Mouse (Mus musculus): Measurements from ENCODE around the gene Tubb1. TPM values are rescaled to one million over a fixed set of nuclear protein-coding genes. Genes with fewer than 3 reads are reported as not detected.

The Tubb1 gene
- polyA plus RNA-seq, 1 experiment from 2014 or later: 2.6 TPM

DNA sequence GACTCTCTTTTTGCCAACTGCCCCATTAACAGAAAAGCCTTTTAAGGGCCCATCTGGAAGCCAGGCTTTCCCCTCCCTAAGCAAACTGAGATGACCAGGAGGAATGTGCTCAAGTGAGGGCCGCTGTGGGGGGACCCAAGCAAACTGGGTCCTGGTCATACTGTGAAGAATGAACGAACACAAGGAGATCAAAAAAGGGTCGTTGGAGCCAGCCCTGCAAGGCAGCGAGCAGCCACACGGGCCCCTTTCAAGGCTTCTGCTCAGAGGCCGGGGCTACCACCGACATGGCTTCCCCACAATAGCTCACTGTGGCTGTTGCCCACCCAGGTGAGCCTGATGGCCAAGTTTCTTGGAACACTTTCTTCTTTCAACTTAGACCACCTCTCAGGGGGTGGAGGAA, 4.0 kb upstream of the Tubb1 start:
- Histone ChIP-seq H3K9me3 (replicated peaks) (no peaks in the 10 kb centered on the region), H3K27me3 (no peaks in the 10 kb centered on the region), H3K36me3 (no peaks in the 10 kb centered on the region), H3K27ac (no peak overlapping the region), H3K4me2 (no peak overlapping the region), H3K4me1 (peaks cover 17% of the 10 kb centered on the region), H3K4me3 (replicated peaks) (no peak overlapping the region), H3K9ac (no peak overlapping the region)
- ATAC-seq (replicated peaks; ENCODE audit: low FRiP score): no peak; the same call in 1 of the 2 replicates
- 45% methylated on average over 7 of the region's 7 CpGs for WGBS

DNA sequence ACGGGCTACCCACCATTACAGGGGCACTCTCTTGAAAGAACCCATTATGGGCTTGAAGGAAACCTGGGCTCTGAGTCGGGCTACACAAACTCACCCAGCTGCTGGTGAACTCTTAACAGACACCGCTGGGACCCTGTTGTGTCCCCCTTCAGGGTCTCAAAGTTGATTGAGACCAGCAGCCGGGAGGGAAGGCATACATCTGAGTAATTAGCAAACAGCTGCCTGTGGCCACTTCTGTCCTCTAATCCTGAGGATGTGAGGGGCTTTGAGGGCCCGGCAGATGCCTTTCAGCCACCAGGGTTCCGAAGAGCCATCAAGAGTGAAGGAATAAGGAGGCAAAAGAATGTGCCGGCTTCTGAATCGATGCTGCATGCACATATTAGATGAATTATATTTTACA, 3.6 kb upstream of the Tubb1 start:
- Histone ChIP-seq H3K36me3 (no peaks in the 10 kb centered on the region), H3K4me2 (no peak overlapping the region), H3K9ac (no peak overlapping the region), H3K4me1 (peaks cover 17% of the 10 kb centered on the region), H3K4me3 (replicated peaks) (no peak overlapping the region), H3K27me3 (no peaks in the 10 kb centered on the region), H3K9me3 (replicated peaks) (no peaks in the 10 kb centered on the region), H3K27ac (no peak overlapping the region)
- WGBS: 69% methylated on average over 8 of the region's 8 CpGs
- no peak for ATAC-seq (replicated peaks; ENCODE audit: low FRiP score)

DNA sequence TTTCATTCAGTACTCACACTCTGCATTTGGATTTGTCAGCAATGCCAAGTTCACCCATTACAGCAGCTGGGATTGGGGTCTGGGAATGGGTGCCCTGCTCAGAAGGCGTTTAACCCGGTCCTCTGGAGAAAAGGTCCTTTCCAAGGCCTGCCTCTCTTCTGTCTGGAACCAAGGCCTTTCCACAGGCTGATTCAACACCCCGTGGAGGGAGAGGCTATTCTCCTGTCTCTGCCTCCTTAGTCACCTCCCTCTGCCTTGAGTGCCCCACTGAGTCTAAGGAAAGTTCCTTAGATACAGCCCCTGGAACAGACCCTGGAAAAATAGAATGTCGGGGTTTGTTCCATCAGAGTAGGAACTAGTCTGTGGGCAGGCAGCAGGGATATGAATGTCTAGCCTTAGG, 2.1 kb upstream of the Tubb1 start:
- WGBS: 87% methylated on average over 4 of the region's 4 CpGs
- no peak overlapping the region for H3K27ac ChIP-seq
- no peak overlapping the region for H3K4me3 ChIP-seq (replicated peaks)
- no peak for ATAC-seq (replicated peaks; ENCODE audit: low FRiP score)
- H3K36me3 ChIP-seq: no peaks in the 10 kb centered on the region
- H3K9ac ChIP-seq: no peak overlapping the region
- H3K4me1 ChIP-seq: peaks cover 7% of the 10 kb centered on the region; the same call in 1 of the 2 replicates
- H3K27me3 ChIP-seq: no peaks in the 10 kb centered on the region
- no peak overlapping the region for H3K4me2 ChIP-seq
- no peaks in the 10 kb centered on the region for H3K9me3 ChIP-seq (replicated peaks)

DNA sequence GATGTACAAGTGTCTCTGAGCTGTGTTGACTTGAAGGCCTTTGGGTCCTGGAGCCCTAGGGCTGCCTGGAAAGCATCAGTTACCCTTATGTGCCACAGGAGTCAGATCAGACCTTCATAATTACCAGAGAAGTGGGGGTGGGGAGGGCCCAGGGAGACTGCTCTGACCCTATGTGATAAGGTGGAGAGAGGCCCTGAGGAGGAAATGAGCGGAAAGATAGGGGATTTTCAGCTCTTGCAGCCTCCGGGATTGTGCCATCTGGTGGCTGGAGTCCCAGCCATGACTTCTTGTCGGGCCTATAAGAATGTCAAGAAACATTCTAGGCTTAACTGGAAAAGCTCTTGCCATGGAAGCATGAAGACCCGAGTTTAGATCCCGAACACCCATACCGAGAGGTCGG, 3.2 kb downstream of the Tubb1 start:
- no peak overlapping the region for H3K4me3 ChIP-seq (replicated peaks)
- no peaks in the 10 kb centered on the region for H3K27me3 ChIP-seq
- 77% methylated on average over 7 of the region's 7 CpGs for WGBS
- no peaks in the 10 kb centered on the region for H3K4me1 ChIP-seq
- no peak overlapping the region for H3K4me2 ChIP-seq
- H3K27ac ChIP-seq: no peak overlapping the region
- no peaks in the 10 kb centered on the region for H3K9me3 ChIP-seq (replicated peaks)
- no peaks in the 10 kb centered on the region for H3K36me3 ChIP-seq
- no peak overlapping the region for H3K9ac ChIP-seq
- peak; percentile 50; the same call in 1 of the 2 replicates for ATAC-seq (replicated peaks; ENCODE audit: low FRiP score)

DNA sequence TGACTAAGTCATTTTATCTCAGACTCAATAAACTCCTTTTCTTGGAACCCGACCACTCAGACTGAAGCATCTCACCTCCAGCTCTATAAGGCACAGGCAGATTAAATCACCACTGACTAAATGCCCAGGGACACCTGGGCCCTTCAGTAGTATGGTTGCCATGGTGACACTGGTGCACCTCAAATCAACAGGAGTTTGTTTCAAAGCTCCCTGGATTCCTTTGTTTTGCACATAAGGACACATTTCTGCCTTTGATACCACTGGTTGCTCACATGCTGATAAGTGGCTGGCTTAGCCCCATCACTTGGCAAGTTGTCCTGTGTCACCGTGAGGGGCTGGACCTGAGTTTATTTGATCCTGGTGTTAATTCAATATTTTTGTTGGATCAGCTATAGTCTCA, 8.9 kb downstream of the Tubb1 start:
- H3K4me1 ChIP-seq: peaks cover 13% of the 10 kb centered on the region
- no peak overlapping the region for H3K4me3 ChIP-seq (replicated peaks)
- peaks cover 29% of the 10 kb centered on the region for H3K36me3 ChIP-seq
- no peak overlapping the region for H3K27ac ChIP-seq
- ATAC-seq (replicated peaks; ENCODE audit: low FRiP score): no peak
- H3K27me3 ChIP-seq: no peaks in the 10 kb centered on the region
- WGBS: 68% methylated on average over 2 of the region's 2 CpGs
- no peak overlapping the region for H3K9ac ChIP-seq
- no peaks in the 10 kb centered on the region for H3K9me3 ChIP-seq (replicated peaks)
- no peak overlapping the region for H3K4me2 ChIP-seq

DNA sequence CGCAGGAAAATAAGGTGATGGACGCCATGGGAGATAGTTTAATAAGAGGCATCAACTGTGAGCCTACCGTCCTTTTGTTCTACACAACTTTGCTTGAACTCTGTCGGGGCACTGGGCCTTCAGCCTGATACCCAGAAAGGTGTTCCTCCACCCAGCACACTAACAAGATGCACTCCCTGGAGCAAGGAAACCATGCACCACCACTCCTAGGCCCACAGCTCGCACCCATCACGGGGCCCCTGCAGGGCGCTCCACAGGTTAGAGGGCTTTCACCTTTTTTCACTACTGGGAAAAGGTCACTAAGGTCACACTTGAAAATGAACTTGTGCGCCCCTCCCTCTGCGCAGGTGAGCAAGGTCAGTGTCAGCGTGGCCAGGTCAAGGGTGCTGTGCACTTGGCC, 12.9 kb downstream of the Tubb1 start:
- Histone ChIP-seq H3K27ac (peak overlapping the region; percentile 84), H3K4me2 (peak overlapping the region; percentile 90), H3K36me3 (peaks cover 62% of the 10 kb centered on the region), H3K9ac (peak overlapping the region; percentile 83), H3K4me3 (replicated peaks) (peak overlapping the region; percentile 91), H3K9me3 (replicated peaks) (no peaks in the 10 kb centered on the region), H3K4me1 (peaks cover 18% of the 10 kb centered on the region), H3K27me3 (no peaks in the 10 kb centered on the region)
- 30% methylated on average over 10 of the region's 10 CpGs for WGBS
- ATAC-seq (replicated peaks; ENCODE audit: low FRiP score): peak; percentile 37

DNA sequence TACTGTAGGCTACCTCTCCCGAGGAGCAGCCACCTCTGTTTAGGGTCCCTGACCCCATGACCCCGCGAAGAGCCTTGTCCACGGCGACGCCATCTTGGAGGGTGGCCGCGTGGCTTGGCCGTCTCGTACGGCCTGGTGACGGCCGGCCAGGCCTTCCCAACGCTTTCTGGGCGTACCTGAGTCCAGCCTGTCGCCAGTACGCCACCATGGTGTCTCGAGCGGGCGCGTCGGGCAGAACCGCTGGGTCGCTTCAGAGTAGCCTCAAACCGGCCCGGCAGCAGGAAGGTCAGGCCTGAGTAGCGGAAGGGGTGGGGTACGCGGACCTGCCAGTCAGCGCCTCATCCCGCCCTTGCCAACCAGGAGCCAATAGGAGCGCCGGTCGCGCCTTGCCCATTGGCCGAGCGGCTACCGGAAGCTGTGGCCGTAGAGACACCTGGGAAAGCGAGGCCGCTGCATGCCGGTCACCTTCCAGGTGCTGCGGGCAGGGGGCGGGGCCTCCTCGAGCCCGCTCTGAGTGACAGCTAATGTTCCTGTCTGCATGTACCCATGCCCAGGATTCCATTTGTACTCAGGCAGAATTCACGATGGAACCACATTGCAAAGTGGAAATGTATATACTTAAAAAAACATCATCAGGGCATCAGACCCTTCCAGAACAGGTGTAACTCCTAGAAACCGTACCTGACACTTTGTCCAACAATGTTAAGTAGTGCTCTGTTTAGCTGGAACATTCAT, 13.5 kb downstream of the Tubb1 start, which contains the start of gene Atp5e:
Gene Atp5e, minus strand, starts transcription at position 317 of the 735 bp plus-strand sequence.
- peak within 1 kb of the TSS; percentile 84 for H3K27ac ChIP-seq
- ATAC-seq (replicated peaks; ENCODE audit: low FRiP score): peak; percentile 100
- H3K4me2 ChIP-seq: peak within 1 kb of the TSS; percentile 90
- 2% methylated on average over 48 of the region's 48 CpGs for WGBS
- H3K4me1 ChIP-seq: peaks cover 18% of the 10 kb centered on the region
- no peaks in the 10 kb centered on the region for H3K9me3 ChIP-seq (replicated peaks)
- peak within 1 kb of the TSS; percentile 83 for H3K9ac ChIP-seq
- peaks cover 66% of the 10 kb centered on the region for H3K36me3 ChIP-seq
- peak within 1 kb of the TSS; percentile 91 for H3K4me3 ChIP-seq (replicated peaks)
- no peaks in the 10 kb centered on the region for H3K27me3 ChIP-seq

DNA sequence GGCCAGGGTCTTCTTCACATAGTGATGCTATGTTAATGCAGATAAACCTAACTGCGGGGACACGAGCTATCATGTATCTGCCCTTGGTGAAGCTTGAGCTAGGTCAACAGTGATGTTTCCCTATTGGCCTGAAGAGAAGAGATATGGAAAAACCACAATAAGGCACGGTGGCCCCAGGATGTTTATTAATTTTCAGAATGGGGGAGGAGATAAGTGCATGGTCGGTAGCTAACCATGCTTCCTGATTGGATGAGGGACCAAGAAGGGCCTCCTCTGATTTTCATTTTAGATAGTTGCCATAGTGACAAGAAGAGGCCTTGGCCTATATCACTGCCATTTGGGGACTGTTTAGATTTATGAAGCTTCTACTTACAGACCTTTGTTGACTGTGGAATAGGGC, 19.8 kb downstream of the Tubb1 start:
- no peaks in the 10 kb centered on the region for H3K27me3 ChIP-seq
- no peak overlapping the region for H3K27ac ChIP-seq
- 80% methylated on average over 4 of the region's 4 CpGs for WGBS
- no peaks in the 10 kb centered on the region for H3K9me3 ChIP-seq (replicated peaks)
- peaks cover 49% of the 10 kb centered on the region for H3K36me3 ChIP-seq
- no peak for ATAC-seq (replicated peaks; ENCODE audit: low FRiP score)
- H3K4me2 ChIP-seq: no peak overlapping the region
- no peak overlapping the region for H3K9ac ChIP-seq
- H3K4me1 ChIP-seq: peaks cover 33% of the 10 kb centered on the region
- no peak overlapping the region for H3K4me3 ChIP-seq (replicated peaks)

DNA sequence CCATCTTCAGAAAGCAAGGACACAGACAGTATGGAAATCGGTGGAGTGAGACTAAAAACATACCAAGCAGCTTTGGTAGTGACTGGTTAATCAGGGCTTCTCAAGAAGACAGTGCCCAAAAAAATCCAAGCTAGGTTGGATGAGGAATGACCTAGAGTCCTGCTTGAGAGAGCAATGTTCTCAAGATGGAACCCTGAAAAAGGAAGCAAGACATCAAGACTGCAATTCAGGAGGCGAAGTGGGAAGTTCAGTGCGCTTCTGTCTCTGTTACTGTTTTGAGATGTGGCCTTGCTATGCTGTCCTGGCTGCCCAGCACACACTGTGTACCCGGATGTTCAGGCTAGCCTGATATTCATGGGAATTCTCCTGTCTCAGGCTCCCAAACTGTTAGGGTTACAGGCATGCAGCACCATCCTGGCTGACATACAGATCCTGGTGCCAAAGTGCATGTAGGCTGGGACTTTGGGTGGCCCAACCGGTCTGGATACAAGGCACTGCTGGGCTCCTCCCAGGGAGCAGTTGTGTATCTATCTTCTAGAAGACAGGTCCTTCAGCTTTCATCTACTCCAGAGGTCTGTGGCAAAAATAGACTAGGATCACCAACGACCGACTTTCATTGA, 20.4 kb downstream of the Tubb1 start:
- peaks cover 43% of the 10 kb centered on the region for H3K36me3 ChIP-seq
- no peak overlapping the region for H3K4me2 ChIP-seq
- H3K4me3 ChIP-seq (replicated peaks): no peak overlapping the region
- no peak overlapping the region for H3K27ac ChIP-seq
- no peak for ATAC-seq (replicated peaks; ENCODE audit: low FRiP score)
- H3K9me3 ChIP-seq (replicated peaks): no peaks in the 10 kb centered on the region
- WGBS: 94% methylated on average over 7 of the region's 7 CpGs
- peaks cover 33% of the 10 kb centered on the region for H3K4me1 ChIP-seq
- no peaks in the 10 kb centered on the region for H3K27me3 ChIP-seq
- no peak overlapping the region for H3K9ac ChIP-seq

DNA sequence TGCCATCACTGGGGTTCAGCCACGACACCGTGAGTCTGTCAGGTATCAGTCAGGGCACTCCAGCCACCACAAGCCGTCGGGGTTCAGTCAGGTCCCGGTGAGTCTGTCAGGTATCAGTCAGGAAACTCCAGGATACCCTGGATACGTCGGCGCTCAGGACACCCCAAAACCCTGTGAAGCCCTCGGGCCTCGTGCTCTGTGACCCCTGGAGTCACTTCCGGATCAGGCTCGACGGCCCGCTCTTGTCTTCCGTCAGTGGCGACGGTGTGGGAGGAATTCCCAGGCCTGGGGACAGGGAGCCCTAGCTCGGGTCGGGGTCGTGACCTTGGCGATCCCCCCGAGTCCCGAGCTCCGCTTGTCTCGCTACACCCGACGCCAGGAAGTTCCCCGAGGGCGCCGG, 21.9 kb downstream of the Tubb1 start:
- peak overlapping the region; percentile 78 for H3K27ac ChIP-seq
- WGBS: 7% methylated on average over 30 of the region's 30 CpGs
- peak; percentile 31 for ATAC-seq (replicated peaks; ENCODE audit: low FRiP score)

DNA sequence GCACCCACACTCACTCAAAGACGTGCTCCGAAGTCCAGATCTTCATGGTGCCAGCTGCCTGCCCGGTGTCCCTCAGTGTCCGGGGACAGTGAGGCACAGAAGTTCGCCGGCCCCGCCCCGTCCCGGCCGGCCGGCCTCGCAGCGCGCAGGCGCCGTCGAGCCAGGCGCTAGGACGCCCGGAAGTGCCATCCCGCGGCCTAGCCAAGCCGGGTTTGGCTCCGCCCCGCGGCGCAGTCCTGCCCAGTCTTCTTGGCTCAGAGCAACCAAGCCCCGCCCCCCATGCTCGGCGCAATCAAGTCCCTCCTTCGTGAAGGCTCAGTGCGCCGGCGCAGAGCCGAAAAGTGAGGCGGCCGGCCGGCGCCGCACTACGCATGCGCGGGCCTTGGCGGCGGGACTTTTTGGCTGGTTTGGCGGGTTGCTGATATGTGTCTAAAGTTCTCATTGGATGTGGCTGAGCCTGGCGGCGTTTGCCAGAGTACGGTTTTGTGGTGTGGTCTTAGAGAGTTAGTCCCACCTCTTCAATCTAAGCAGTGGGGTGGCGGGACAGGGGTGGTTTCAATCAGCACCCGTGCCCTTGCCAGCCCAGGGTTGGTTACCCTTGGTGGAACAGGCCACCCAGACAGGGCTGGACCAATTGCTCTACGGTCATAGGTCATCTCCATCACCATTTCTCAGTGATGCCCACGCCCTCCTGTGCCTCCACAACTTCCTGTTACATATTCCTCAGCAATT, 22.5 kb downstream of the Tubb1 start, which contains the start of gene Prelid3b:
Gene Prelid3b, minus strand, starts transcription at position 264 of the 732 bp plus-strand sequence.
- Histone ChIP-seq H3K4me2 (peak within 1 kb of the TSS; percentile 78), H3K4me1 (peaks cover 33% of the 10 kb centered on the region), H3K4me3 (replicated peaks) (peak within 1 kb of the TSS; percentile 88), H3K9me3 (replicated peaks) (no peaks in the 10 kb centered on the region), H3K27me3 (no peaks in the 10 kb centered on the region), H3K36me3 (peaks cover 25% of the 10 kb centered on the region), H3K9ac (peak within 1 kb of the TSS; percentile 89), H3K27ac (peak within 1 kb of the TSS; percentile 84)
- under 1% methylated on average over 53 of the region's 53 CpGs for WGBS
- ATAC-seq (replicated peaks; ENCODE audit: low FRiP score): peak; percentile 99

More for the DNA sequence above, 21.9 kb downstream of the Tubb1 start:
- peak overlapping the region; percentile 88 for H3K4me3 ChIP-seq (replicated peaks)
- peaks cover 30% of the 10 kb centered on the region for H3K36me3 ChIP-seq
- H3K4me2 ChIP-seq: peak overlapping the region; percentile 78
- H3K27me3 ChIP-seq: no peaks in the 10 kb centered on the region
- peaks cover 33% of the 10 kb centered on the region for H3K4me1 ChIP-seq
- H3K9me3 ChIP-seq (replicated peaks): no peaks in the 10 kb centered on the region
- H3K9ac ChIP-seq: peak overlapping the region; percentile 89

DNA sequence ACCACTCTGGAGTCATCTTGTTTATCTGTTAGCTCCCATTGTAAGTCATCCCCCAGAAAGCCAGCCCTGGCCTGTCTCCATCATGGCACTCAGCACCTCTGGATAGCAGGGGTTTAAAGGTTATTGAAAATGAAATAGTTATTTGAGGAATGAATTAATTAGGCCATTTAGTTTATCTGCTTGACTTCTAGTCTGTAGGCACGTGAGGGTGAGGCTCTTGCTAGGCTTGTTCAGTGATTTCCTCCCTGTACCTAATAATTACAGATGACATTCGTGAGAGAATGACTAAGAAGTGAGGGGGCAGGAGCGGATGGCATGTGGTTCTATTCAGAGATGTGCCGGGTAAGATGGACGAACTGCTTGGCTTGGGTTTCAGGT, 23.0 kb downstream of the Tubb1 start:
- Histone ChIP-seq H3K9me3 (replicated peaks) (no peaks in the 10 kb centered on the region), H3K27me3 (no peaks in the 10 kb centered on the region), H3K27ac (peak overlapping the region; percentile 84), H3K4me1 (peaks cover 29% of the 10 kb centered on the region), H3K4me2 (peak overlapping the region; percentile 78), H3K36me3 (peaks cover 24% of the 10 kb centered on the region), H3K9ac (peak overlapping the region; percentile 48; the same call in 1 of the 2 replicates), H3K4me3 (replicated peaks) (peak overlapping the region; percentile 88)
- WGBS: 72% methylated on average over 5 of the region's 5 CpGs
- ATAC-seq (replicated peaks; ENCODE audit: low FRiP score): no peak
